Mouse (Mus musculus) hindbrain, embryonic 16.5 days (tissue): ENCODE measurements around the gene Klhl29. TPM values are rescaled to one million over a fixed set of nuclear protein-coding genes. Genes with fewer than 3 reads are reported as not detected.
"Not testable (repeated sequence)": the region's sequence is repeated elsewhere in the genome, so short reads cannot be mapped to it uniquely, and the experiment has no call there.

Experiments
- ATAC-seq: fragments of 200-750 bp; cut with Nextera tagmentation; 2 replicates; pipeline ENCODE4 v1.8.0; 2017; ENCODE audit warnings: moderate TSS enrichment, moderate library complexity
- H3K27ac ChIP-seq: fragments of 300-500 bp; sonication (generic); 2 replicates; pipeline ENCODE4 v1.5.1; 2014; ENCODE audit warnings: low read depth, mild to moderate bottlenecking, control low read depth, low read length, moderate library complexity
- H3K27me3 ChIP-seq: fragments of 300-500 bp; sonication (generic); replicated peaks from 2 replicates; pipeline ENCODE4 v1.6.1; 2014; ENCODE audit warnings: low read length; ENCODE audit not compliant: control insufficient read depth, insufficient read depth
- H3K36me3 ChIP-seq: fragments of 300-500 bp; sonication (generic); 2 replicates; pipeline ENCODE4 v1.6.1; 2014; ENCODE audit warnings: mild to moderate bottlenecking, low read length, moderate library complexity, mixed read lengths; ENCODE audit not compliant: control insufficient read depth, insufficient read depth
- H3K4me1 ChIP-seq: fragments of 300-500 bp; sonication (generic); 2 replicates; pipeline ENCODE4 v1.6.1; 2014; ENCODE audit warnings: low read depth, low read length; ENCODE audit not compliant: control insufficient read depth, insufficient read depth
- H3K4me2 ChIP-seq: fragments of 300-500 bp; sonication (generic); 2 replicates; pipeline ENCODE4 v1.6.1; 2014; ENCODE audit warnings: mild to moderate bottlenecking, low read length, control low read depth, moderate library complexity
- H3K4me3 ChIP-seq: fragments of 300-500 bp; sonication (generic); 2 replicates; pipeline ENCODE4 v1.5.1; 2014; ENCODE audit warnings: mild to moderate bottlenecking, low read length, control low read depth, moderate library complexity
- H3K9ac ChIP-seq: fragments of 300-500 bp; sonication (generic); 2 replicates; pipeline ENCODE4 v1.6.1; 2014; ENCODE audit warnings: low read depth, mild to moderate bottlenecking, control low read depth, low read length, moderate library complexity
- H3K9me3 ChIP-seq: fragments of 300-500 bp; sonication (generic); 2 replicates; pipeline ENCODE4 v1.6.1; 2014; ENCODE audit warnings: mild to moderate bottlenecking, low read length, moderate library complexity; ENCODE audit not compliant: control insufficient read depth
- WGBS: fragments of 180-500 bp; shearing (Covaris S2); extraction: QIAGEN DNeasy Blood & Tissue Kit; methylation state at CpG from one replicate; pipeline ENCODE4 v1.1.7; 2014; 5-methylcytosine and 5-hydroxymethylcytosine counted together
- polyA plus RNA-seq: library from polyadenylated mRNA; unstranded; fragments of >200 nt; fragmentation: Nextera tagmentation; extraction: Ambion mirVana; gene quantifications from 2 replicates; pipeline ENCODE4 v1.2.1, GENCODE M21; 2015

Gene Klhl29
- polyA plus RNA-seq, 1 experiment from 2014 or later: 2.3 TPM

- Histone ChIP-seq H3K36me3 (no peaks in the 10 kb centered on the region), H3K9ac (no peak overlapping the region), H3K4me2 (no peak overlapping the region), H3K4me1 (peaks cover 5% of the 10 kb centered on the region), H3K27me3 (no peaks in the 10 kb centered on the region), H3K9me3 (no peaks in the 10 kb centered on the region), H3K27ac (no peak overlapping the region), H3K4me3 (no peak overlapping the region)
- ATAC-seq: no peak
- WGBS: 72% methylated on average over 17 of the region's 17 CpGs
Observed at GRCm38 (mm10) chr12:5363961-5364634, 11.4 kb downstream of the Klhl29 start.

GRCm38 (mm10) chr12:5359065-5359464 lies 16.4 kb downstream of the Klhl29 start:
- ATAC-seq: 0 out of 2 replicates have a peak, but pooled peaks have one; percentile 43
- no peak overlapping the region; the same call in 1 of the 2 replicates for H3K4me2 ChIP-seq
- H3K36me3 ChIP-seq: no peaks in the 10 kb centered on the region
- H3K4me1 ChIP-seq: peaks cover 9% of the 10 kb centered on the region
- no peaks in the 10 kb centered on the region for H3K9me3 ChIP-seq
- H3K4me3 ChIP-seq: no peak overlapping the region
- H3K27me3 ChIP-seq: no peaks in the 10 kb centered on the region
- 28% methylated on average over 5 of the region's 5 CpGs for WGBS
- H3K27ac ChIP-seq: peak overlapping the region; percentile 59; the same call in 1 of the 2 replicates
- H3K9ac ChIP-seq: no peak overlapping the region; the same call in 1 of the 2 replicates

- Histone ChIP-seq H3K4me2 (no peak overlapping the region), H3K27ac (no peak overlapping the region), H3K27me3 (no peaks in the 10 kb centered on the region), H3K4me3 (no peak overlapping the region), H3K9me3 (no peaks in the 10 kb centered on the region), H3K36me3 (no peaks in the 10 kb centered on the region), H3K4me1 (peaks cover 9% of the 10 kb centered on the region), H3K9ac (no peak overlapping the region)
- WGBS: 40% methylated on average over 6 of the region's 6 CpGs
- ATAC-seq: no peak
Observed at GRCm38 (mm10) chr12:5358497-5358896, 17.0 kb downstream of the Klhl29 start.

GRCm38 (mm10) chr12:5353416-5353815 lies 22.1 kb downstream of the Klhl29 start:
- no peaks in the 10 kb centered on the region for H3K9me3 ChIP-seq
- H3K4me3 ChIP-seq: no peak overlapping the region
- no peaks in the 10 kb centered on the region for H3K27me3 ChIP-seq
- H3K27ac ChIP-seq: no peak overlapping the region
- no peak overlapping the region for H3K9ac ChIP-seq
- H3K4me1 ChIP-seq: peaks cover 5% of the 10 kb centered on the region
- no peak for ATAC-seq
- H3K4me2 ChIP-seq: no peak overlapping the region
- WGBS: 88% methylated on average over 9 of the region's 9 CpGs
- H3K36me3 ChIP-seq: no peaks in the 10 kb centered on the region

GRCm38 (mm10) chr12:5352771-5353170 lies 22.7 kb downstream of the Klhl29 start:
- WGBS: 89% methylated on average over 8 of the region's 8 CpGs
- Histone ChIP-seq H3K27ac (no peak overlapping the region), H3K4me1 (peaks cover 3% of the 10 kb centered on the region; the same call in 1 of the 2 replicates), H3K36me3 (no peaks in the 10 kb centered on the region), H3K9me3 (no peaks in the 10 kb centered on the region), H3K4me3 (no peak overlapping the region), H3K4me2 (no peak overlapping the region), H3K27me3 (no peaks in the 10 kb centered on the region), H3K9ac (no peak overlapping the region)
- ATAC-seq: no peak

- no peak overlapping the region for H3K27ac ChIP-seq
- H3K4me2 ChIP-seq: no peak overlapping the region
- ATAC-seq: no peak
- peaks cover 3% of the 10 kb centered on the region; the same call in 1 of the 2 replicates for H3K4me1 ChIP-seq
- WGBS: 84% methylated on average over 11 of the region's 11 CpGs
- H3K9me3 ChIP-seq: no peaks in the 10 kb centered on the region
- no peak overlapping the region for H3K4me3 ChIP-seq
- no peak overlapping the region for H3K9ac ChIP-seq
- no peaks in the 10 kb centered on the region for H3K36me3 ChIP-seq
- H3K27me3 ChIP-seq: no peaks in the 10 kb centered on the region
Observed at GRCm38 (mm10) chr12:5350491-5351285, 24.8 kb downstream of the Klhl29 start.

- Histone ChIP-seq H3K9ac (no peak overlapping the region), H3K4me1 (no peaks in the 10 kb centered on the region), H3K9me3 (no peaks in the 10 kb centered on the region), H3K27ac (no peak overlapping the region), H3K36me3 (no peaks in the 10 kb centered on the region), H3K4me2 (no peak overlapping the region), H3K4me3 (no peak overlapping the region), H3K27me3 (no peaks in the 10 kb centered on the region)
- WGBS: 85% methylated on average over 6 of the region's 6 CpGs
- no peak for ATAC-seq
Observed at GRCm38 (mm10) chr12:5345088-5345487, 30.4 kb downstream of the Klhl29 start.

- WGBS: 96% methylated on average over 6 of the region's 7 CpGs
- not testable (repeated sequence) for H3K9ac ChIP-seq, H3K4me2 ChIP-seq
Observed at GRCm38 (mm10) chr12:5344457-5344856, 31.0 kb downstream of the Klhl29 start.

GRCm38 (mm10) chr12:5340151-5340603 lies 35.3 kb downstream of the Klhl29 start:
- no peak overlapping the region for H3K4me2 ChIP-seq
- WGBS: 87% methylated on average over 6 of the region's 6 CpGs

More at GRCm38 (mm10) chr12:5344457-5344856, 31.0 kb downstream of the Klhl29 start:
- H3K4me1 ChIP-seq, H3K27me3 ChIP-seq, H3K36me3 ChIP-seq, H3K9me3 ChIP-seq, H3K27ac ChIP-seq, ATAC-seq, H3K4me3 ChIP-seq: not testable (repeated sequence)

More at GRCm38 (mm10) chr12:5340151-5340603, 35.3 kb downstream of the Klhl29 start:
- Histone ChIP-seq H3K27me3 (no peaks in the 10 kb centered on the region), H3K4me1 (peaks cover 3% of the 10 kb centered on the region), H3K36me3 (no peaks in the 10 kb centered on the region; the same call in 1 of the 2 replicates), H3K4me3 (no peak overlapping the region), H3K9me3 (no peaks in the 10 kb centered on the region), H3K27ac (no peak overlapping the region), H3K9ac (no peak overlapping the region)
- ATAC-seq: no peak
